Mouse (Mus musculus) hindbrain, embryonic 15.5 days (tissue): ENCODE results near the gene Arhgdia. TPM values are rescaled to one million over a fixed set of nuclear protein-coding genes. Genes with fewer than 3 reads are reported as not detected.

Experiments
- ATAC-seq: fragments of 200-750 bp; cut with Nextera tagmentation; 2 replicates; pipeline ENCODE4 v1.8.0; 2017; ENCODE audit warnings: low read depth, moderate number of reproducible peaks, moderate TSS enrichment; ENCODE audit not compliant: low FRiP score
- H3K27ac ChIP-seq: fragments of 300-500 bp; sonication (generic); replicated peaks from 2 replicates; pipeline ENCODE4 v1.5.1; 2015; ENCODE audit warnings: mild to moderate bottlenecking, inconsistent platforms
- H3K27me3 ChIP-seq: fragments of 300-500 bp; sonication (generic); 2 replicates; pipeline ENCODE4 v1.6.1; 2015; ENCODE audit warnings: control low read depth, inconsistent platforms
- H3K36me3 ChIP-seq: fragments of 300-500 bp; sonication (generic); 2 replicates; pipeline ENCODE4 v1.6.1; 2015; ENCODE audit warnings: control low read depth, inconsistent platforms
- H3K4me1 ChIP-seq: fragments of 300-500 bp; sonication (generic); replicated peaks from 2 replicates; pipeline ENCODE4 v1.6.1; 2015; ENCODE audit warnings: control low read depth, inconsistent platforms
- H3K4me2 ChIP-seq: fragments of 300-500 bp; sonication (generic); 2 replicates; pipeline ENCODE4 v1.6.1; 2015; ENCODE audit warnings: moderate library complexity, mild to moderate bottlenecking, inconsistent platforms
- H3K4me3 ChIP-seq: fragments of 300-500 bp; sonication (generic); 2 replicates; pipeline ENCODE4 v1.5.1; 2015; ENCODE audit warnings: mild to moderate bottlenecking, inconsistent platforms
- H3K9ac ChIP-seq: fragments of 300-500 bp; sonication (generic); 2 replicates; pipeline ENCODE4 v1.6.1; 2015; ENCODE audit warnings: inconsistent platforms
- H3K9me3 ChIP-seq: fragments of 300-500 bp; sonication (generic); 2 replicates; pipeline ENCODE4 v1.6.1; 2016; ENCODE audit warnings: control low read depth, inconsistent platforms
- WGBS: fragments of 180-500 bp; shearing (Covaris S2); methylation state at CpG from one replicate; pipeline ENCODE4 v1.1.7; 2015; 5-methylcytosine and 5-hydroxymethylcytosine counted together
- polyA plus RNA-seq: library from polyadenylated mRNA; unstranded; fragments of >200 nt; fragmentation: Nextera tagmentation; extraction: Ambion mirVana; gene quantifications from 2 replicates; pipeline ENCODE4 v1.2.1, GENCODE M21; 2015

Gene Arhgdia
- polyA plus RNA-seq, 1 experiment from 2014 or later = 533 TPM

GRCm38 (mm10) chr11:120541907-120542306 is 39.5 kb downstream of the Arhgdia start:
- ATAC-seq = no peak
- WGBS = 46% methylated on average over 4 of the region's 4 CpGs
- Histone ChIP-seq H3K4me1 (peaks cover 17% of the 10 kb centered on the region), H3K27ac (no peak overlapping the region), H3K4me2 (no peak overlapping the region), H3K36me3 (peaks cover 25% of the 10 kb centered on the region), H3K9me3 (no peaks in the 10 kb centered on the region), H3K27me3 (no peaks in the 10 kb centered on the region), H3K4me3 (no peak overlapping the region), H3K9ac (no peak overlapping the region)

- Histone ChIP-seq H3K36me3 (peaks cover 17% of the 10 kb centered on the region), H3K4me2 (0 out of 2 replicates have a peak overlapping the region, but pooled peaks have one; percentile 0), H3K9me3 (no peaks in the 10 kb centered on the region), H3K4me1 (peaks cover 17% of the 10 kb centered on the region), H3K4me3 (no peak overlapping the region), H3K9ac (no peak overlapping the region), H3K27me3 (no peaks in the 10 kb centered on the region), H3K27ac (peak overlapping the region; percentile 57)
- peak; percentile 69; the same call in 1 of the 2 replicates for ATAC-seq
- WGBS = 25% methylated on average over 10 of the region's 10 CpGs
Observed at GRCm38 (mm10) chr11:120539285-120540014, 42.0 kb downstream of the Arhgdia start.

GRCm38 (mm10) chr11:120538955-120539284 is 42.5 kb downstream of the Arhgdia start:
- Histone ChIP-seq H3K36me3 (peaks cover 12% of the 10 kb centered on the region), H3K27ac (peak overlapping the region; percentile 57), H3K4me2 (no peak overlapping the region), H3K4me1 (peaks cover 17% of the 10 kb centered on the region), H3K27me3 (no peaks in the 10 kb centered on the region), H3K9me3 (no peaks in the 10 kb centered on the region), H3K9ac (no peak overlapping the region), H3K4me3 (no peak overlapping the region)
- no peak; the same call in 1 of the 2 replicates for ATAC-seq
- 51% methylated on average over 8 of the region's 8 CpGs for WGBS

GRCm38 (mm10) chr11:120538485-120538884 is 42.9 kb downstream of the Arhgdia start:
- Histone ChIP-seq H3K9ac (no peak overlapping the region), H3K9me3 (no peaks in the 10 kb centered on the region), H3K4me3 (no peak overlapping the region), H3K36me3 (peaks cover 8% of the 10 kb centered on the region), H3K4me1 (peaks cover 17% of the 10 kb centered on the region), H3K27ac (peak overlapping the region; percentile 57; the same call in 1 of the 2 replicates), H3K4me2 (no peak overlapping the region), H3K27me3 (peaks cover 1% of the 10 kb centered on the region; the same call in 1 of the 2 replicates)
- ATAC-seq = peak; percentile 40; the same call in 1 of the 2 replicates
- 56% methylated on average over 3 of the region's 3 CpGs for WGBS

GRCm38 (mm10) chr11:120535804-120536203 is 45.6 kb downstream of the Arhgdia start:
- Histone ChIP-seq H3K4me1 (peaks cover 24% of the 10 kb centered on the region), H3K4me2 (no peak overlapping the region), H3K4me3 (no peak overlapping the region), H3K27me3 (peaks cover 27% of the 10 kb centered on the region), H3K36me3 (no peaks in the 10 kb centered on the region), H3K9ac (no peak overlapping the region), H3K9me3 (no peaks in the 10 kb centered on the region), H3K27ac (no peak overlapping the region)
- WGBS = 77% methylated on average over 3 of the region's 3 CpGs
- ATAC-seq = no peak

GRCm38 (mm10) chr11:120535145-120535544 is 46.3 kb downstream of the Arhgdia start:
- no peak overlapping the region for H3K4me2 ChIP-seq
- no peak for ATAC-seq
- H3K4me3 ChIP-seq = no peak overlapping the region
- no peak overlapping the region for H3K9ac ChIP-seq
- no peaks in the 10 kb centered on the region for H3K36me3 ChIP-seq
- H3K4me1 ChIP-seq = peaks cover 29% of the 10 kb centered on the region
- no peaks in the 10 kb centered on the region for H3K9me3 ChIP-seq
- 82% methylated on average over 3 of the region's 3 CpGs for WGBS
- H3K27ac ChIP-seq = no peak overlapping the region
- H3K27me3 ChIP-seq = peaks cover 34% of the 10 kb centered on the region

GRCm38 (mm10) chr11:120534093-120534492 is 47.3 kb downstream of the Arhgdia start:
- Histone ChIP-seq H3K27me3 (peaks cover 44% of the 10 kb centered on the region), H3K4me2 (no peak overlapping the region), H3K9ac (no peak overlapping the region), H3K9me3 (no peaks in the 10 kb centered on the region), H3K4me3 (no peak overlapping the region), H3K36me3 (no peaks in the 10 kb centered on the region), H3K27ac (no peak overlapping the region), H3K4me1 (peaks cover 19% of the 10 kb centered on the region)
- ATAC-seq = no peak
- 80% methylated on average over 8 of the region's 8 CpGs for WGBS

- Histone ChIP-seq H3K9me3 (no peaks in the 10 kb centered on the region), H3K4me1 (peaks cover 12% of the 10 kb centered on the region), H3K9ac (no peak overlapping the region), H3K27me3 (peaks cover 56% of the 10 kb centered on the region), H3K4me2 (no peak overlapping the region), H3K27ac (no peak overlapping the region), H3K4me3 (no peak overlapping the region), H3K36me3 (no peaks in the 10 kb centered on the region)
- 23% methylated on average over 9 of the region's 9 CpGs for WGBS
- ATAC-seq = no peak
Observed at GRCm38 (mm10) chr11:120531646-120532045, 49.8 kb downstream of the Arhgdia start.

GRCm38 (mm10) chr11:120530085-120530964 is 51.1 kb downstream of the Arhgdia start, which contains the start of gene Gcgr:
Gene Gcgr (plus strand): TSS chr11:120530699.
- peaks cover 56% of the 10 kb centered on the region for H3K27me3 ChIP-seq
- ATAC-seq = no peak

GRCm38 (mm10) chr11:120528903-120529302 is 52.5 kb downstream of the Arhgdia start:
- no peaks in the 10 kb centered on the region for H3K36me3 ChIP-seq
- H3K9me3 ChIP-seq = no peaks in the 10 kb centered on the region
- no peak overlapping the region for H3K9ac ChIP-seq
- H3K4me1 ChIP-seq = peaks cover 12% of the 10 kb centered on the region
- H3K27ac ChIP-seq = no peak overlapping the region
- H3K4me3 ChIP-seq = no peak overlapping the region
- no peak for ATAC-seq
- no peak overlapping the region for H3K4me2 ChIP-seq
- 54% methylated on average over 4 of the region's 4 CpGs for WGBS
- peaks cover 56% of the 10 kb centered on the region for H3K27me3 ChIP-seq

More at GRCm38 (mm10) chr11:120530085-120530964, 51.1 kb downstream of the Arhgdia start, which contains the start of gene Gcgr:
- no peaks in the 10 kb centered on the region for H3K9me3 ChIP-seq
- H3K4me2 ChIP-seq = peak within 1 kb of the TSS; percentile 69
- no peaks in the 10 kb centered on the region for H3K36me3 ChIP-seq
- H3K27ac ChIP-seq = no peak within 1 kb of the TSS
- 9% methylated on average over 51 of the region's 62 CpGs for WGBS
- peaks cover 12% of the 10 kb centered on the region for H3K4me1 ChIP-seq
- H3K9ac ChIP-seq = peak within 1 kb of the TSS; percentile 14; the same call in 1 of the 2 replicates
- peak within 1 kb of the TSS; percentile 34 for H3K4me3 ChIP-seq
